Mouse (Mus musculus) brain, embryonic 14.5 days (tissue): ENCODE data around the gene Oas1f. TPM values are rescaled to one million over a fixed set of nuclear protein-coding genes. Genes with fewer than 3 reads are reported as not detected.
A peak's percentile ranks its signal among the peaks of the same experiment; 100 is the strongest.
"Not testable (repeated sequence)": the region's sequence is repeated elsewhere in the genome, so short reads cannot be mapped to it uniquely, and the experiment has no call there.

Experiments
- DNase-seq: peaks from one replicate; pipeline ENCODE4 v3.0.0-alpha.2; 2011; ENCODE audit warnings: low read depth
- CTCF ChIP-seq: fragments of 200-500 bp; IDR thresholded peaks from 2 replicates; pipeline ENCODE4 v1.5.1; 2012; ENCODE audit warnings: inconsistent platforms, mild to moderate bottlenecking, moderate library complexity, borderline replicate concordance; ENCODE audit not compliant: insufficient read depth, insufficient read length; ENCODE audit errors: extremely low read depth
- POLR2A ChIP-seq: fragments of 200-500 bp; IDR thresholded peaks from 2 replicates; pipeline ENCODE4 v1.6.1; 2012; ENCODE audit warnings: mild to moderate bottlenecking, inconsistent platforms, borderline replicate concordance; ENCODE audit not compliant: poor library complexity, insufficient read depth, insufficient read length, severe bottlenecking; ENCODE audit errors: extremely low read depth
- polyA plus RNA-seq: library from polyadenylated mRNA; depleted of rRNA; stranded (reverse); fragments of >200 nt; gene quantifications from 2 replicates; pipeline ENCODE4 v1.2.3, GENCODE M21; 2012

Gene Oas1f
- polyA plus RNA-seq, 1 experiment: not detected

- peak; percentile 69 for DNase-seq
- peak; percentile 70 for TF ChIP-seq CTCF
- TF ChIP-seq POLR2A: no peak
Observed at GRCm38 (mm10) chr5:120836731-120837585, 10.2 kb upstream of the Oas1f start.

- DNase-seq: peak; percentile 87
- TF ChIP-seq CTCF: no peak
- no peak for TF ChIP-seq POLR2A
Observed at GRCm38 (mm10) chr5:120844713-120845112, 2.5 kb upstream of the Oas1f start.

GRCm38 (mm10) chr5:120849601-120850136 lies 2.5 kb downstream of the Oas1f start:
- TF ChIP-seq CTCF (peak; percentile 67; the same call in 1 of the 2 replicates), POLR2A (no peak)

GRCm38 (mm10) chr5:120859241-120859640 lies 12.1 kb downstream of the Oas1f start:
- DNase-seq: no peak
- TF ChIP-seq CTCF (no peak), POLR2A (no peak)

More at GRCm38 (mm10) chr5:120849601-120850136, 2.5 kb downstream of the Oas1f start:
- DNase-seq: peak; percentile 71

GRCm38 (mm10) chr5:120861121-120861520 lies 14.0 kb downstream of the Oas1f start, which contains the start of gene Oas1h:
TSS of gene Oas1h (plus strand) at chr5:120861421.
- TF ChIP-seq POLR2A: no peak
- TF ChIP-seq CTCF: no peak
- DNase-seq: no peak

- peak; percentile 39 for DNase-seq
- TF ChIP-seq POLR2A (no peak), CTCF (peak; percentile 37; the same call in 1 of the 2 replicates)
Observed at GRCm38 (mm10) chr5:120865336-120865860, 18.2 kb downstream of the Oas1f start.

GRCm38 (mm10) chr5:120869436-120870015 lies 22.4 kb downstream of the Oas1f start:
- no peak for TF ChIP-seq CTCF
- TF ChIP-seq POLR2A: no peak

GRCm38 (mm10) chr5:120870081-120870480 lies 22.9 kb downstream of the Oas1f start:
- DNase-seq: no peak
- TF ChIP-seq POLR2A (no peak), CTCF (no peak)

More at GRCm38 (mm10) chr5:120869436-120870015, 22.4 kb downstream of the Oas1f start:
- DNase-seq: no peak

- DNase-seq: peak; percentile 37
- TF ChIP-seq CTCF (no peak), POLR2A (no peak)
Observed at GRCm38 (mm10) chr5:120870782-120871181, 23.6 kb downstream of the Oas1f start.

- TF ChIP-seq CTCF (no peak), POLR2A (no peak)
- DNase-seq: no peak
Observed at GRCm38 (mm10) chr5:120871469-120871868, 24.3 kb downstream of the Oas1f start.

GRCm38 (mm10) chr5:120876839-120877238 lies 29.7 kb downstream of the Oas1f start:
- not testable (repeated sequence) for DNase-seq

GRCm38 (mm10) chr5:120877407-120877806 lies 30.2 kb downstream of the Oas1f start:
- not testable (repeated sequence) for DNase-seq

- not testable (repeated sequence) for DNase-seq
Observed at GRCm38 (mm10) chr5:120878803-120879202, 31.6 kb downstream of the Oas1f start.

GRCm38 (mm10) chr5:120881681-120882080 lies 34.5 kb downstream of the Oas1f start:
- not testable (repeated sequence) for DNase-seq

- not testable (repeated sequence) for DNase-seq
Observed at GRCm38 (mm10) chr5:120887413-120887812, 40.2 kb downstream of the Oas1f start, which contains the start of gene Oas1g. TSS of gene Oas1g (minus strand) at chr5:120887613.
